Mouse (Mus musculus) erythroblast, embryonic 14.5 days (primary cell): ENCODE measurements around the gene Ovca2. TPM values are rescaled to one million over a fixed set of nuclear protein-coding genes. Genes with fewer than 3 reads are reported as not detected.
A peak's percentile ranks its signal among the peaks of the same experiment; 100 is the strongest.

ENCODE experiments used
- H3K27me3 ChIP-seq: 2 replicates; pipeline ENCODE4 v1.6.1; 2012; ENCODE audit warnings: inconsistent platforms; ENCODE audit not compliant: control insufficient read depth
- H3K36me3 ChIP-seq: 2 replicates; pipeline ENCODE4 v1.6.1; 2012; ENCODE audit warnings: mild to moderate bottlenecking, inconsistent platforms; ENCODE audit not compliant: control insufficient read depth
- H3K4me1 ChIP-seq: 2 replicates; pipeline ENCODE4 v1.6.1; 2012; ENCODE audit warnings: inconsistent platforms; ENCODE audit not compliant: control insufficient read depth
- H3K4me3 ChIP-seq: replicated peaks from 2 replicates; pipeline ENCODE3; 2012; ENCODE audit warnings: moderate library complexity, mild to moderate bottlenecking, inconsistent platforms
- H3K9me3 ChIP-seq: 2 replicates; pipeline ENCODE4 v1.6.1; 2012; ENCODE audit warnings: low read length, inconsistent platforms, mixed read lengths; ENCODE audit not compliant: control insufficient read depth
- GATA1 ChIP-seq: IDR thresholded peaks from 2 replicates; pipeline ENCODE4 v1.6.1; 2012; ENCODE audit warnings: low read length, inconsistent platforms, mixed read lengths
- TAL1 ChIP-seq: IDR thresholded peaks from 3 replicates; pipeline ENCODE4 v1.6.1; 2012; ENCODE audit warnings: low read length, inconsistent platforms, mixed read lengths
- polyA plus RNA-seq: library from polyadenylated mRNA; stranded (reverse); fragments of >175 nt; gene quantifications from 2 replicates; pipeline ENCODE4 v1.2.3, GENCODE M21; 2012

Gene Ovca2
- polyA plus RNA-seq, 1 experiment = 0.13 TPM

DNA sequence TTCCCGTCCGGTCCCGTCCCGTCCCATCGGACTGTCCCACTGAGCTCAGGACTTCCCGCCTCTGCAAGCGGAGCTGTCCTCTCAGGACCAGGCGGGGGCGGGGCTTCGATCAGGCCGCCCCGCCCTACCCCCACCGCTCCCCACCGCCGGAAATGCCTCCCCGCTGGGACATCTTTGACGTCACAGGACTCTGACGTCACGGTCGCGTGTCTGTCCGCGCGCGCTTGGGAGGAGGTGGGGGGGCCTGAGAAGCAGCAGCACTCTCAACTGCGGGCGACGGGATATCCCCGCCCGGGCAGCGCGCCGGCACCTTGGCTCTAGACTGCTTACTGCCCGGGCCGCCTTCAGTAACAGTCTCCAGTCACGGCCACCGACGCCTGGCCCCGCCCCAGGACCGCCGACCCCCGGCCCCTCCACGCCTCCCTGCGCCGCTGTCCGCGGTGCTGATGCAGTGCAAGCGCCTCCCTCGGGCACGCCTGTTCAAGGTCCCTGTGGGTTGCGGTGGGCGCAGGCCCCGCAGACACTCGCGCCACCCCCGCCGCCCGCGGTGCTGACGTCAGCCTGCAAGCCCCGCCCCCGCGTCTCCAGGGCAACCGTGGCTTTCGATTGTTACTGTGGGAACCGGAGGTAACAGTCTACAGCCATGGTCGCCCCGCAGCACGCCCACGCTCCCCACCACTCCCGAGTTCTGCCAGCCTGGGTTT lies 5.4 kb downstream of the Ovca2 start:
- TF ChIP-seq TAL1 = no peak
- TF ChIP-seq GATA1 = no peak
- Histone ChIP-seq H3K27me3 (peaks cover 77% of the 10 kb centered on the region), H3K9me3 (peaks cover 23% of the 10 kb centered on the region), H3K4me1 (peaks cover 51% of the 10 kb centered on the region), H3K36me3 (peaks cover 15% of the 10 kb centered on the region), H3K4me3 (peak overlapping the region; percentile 67)

DNA sequence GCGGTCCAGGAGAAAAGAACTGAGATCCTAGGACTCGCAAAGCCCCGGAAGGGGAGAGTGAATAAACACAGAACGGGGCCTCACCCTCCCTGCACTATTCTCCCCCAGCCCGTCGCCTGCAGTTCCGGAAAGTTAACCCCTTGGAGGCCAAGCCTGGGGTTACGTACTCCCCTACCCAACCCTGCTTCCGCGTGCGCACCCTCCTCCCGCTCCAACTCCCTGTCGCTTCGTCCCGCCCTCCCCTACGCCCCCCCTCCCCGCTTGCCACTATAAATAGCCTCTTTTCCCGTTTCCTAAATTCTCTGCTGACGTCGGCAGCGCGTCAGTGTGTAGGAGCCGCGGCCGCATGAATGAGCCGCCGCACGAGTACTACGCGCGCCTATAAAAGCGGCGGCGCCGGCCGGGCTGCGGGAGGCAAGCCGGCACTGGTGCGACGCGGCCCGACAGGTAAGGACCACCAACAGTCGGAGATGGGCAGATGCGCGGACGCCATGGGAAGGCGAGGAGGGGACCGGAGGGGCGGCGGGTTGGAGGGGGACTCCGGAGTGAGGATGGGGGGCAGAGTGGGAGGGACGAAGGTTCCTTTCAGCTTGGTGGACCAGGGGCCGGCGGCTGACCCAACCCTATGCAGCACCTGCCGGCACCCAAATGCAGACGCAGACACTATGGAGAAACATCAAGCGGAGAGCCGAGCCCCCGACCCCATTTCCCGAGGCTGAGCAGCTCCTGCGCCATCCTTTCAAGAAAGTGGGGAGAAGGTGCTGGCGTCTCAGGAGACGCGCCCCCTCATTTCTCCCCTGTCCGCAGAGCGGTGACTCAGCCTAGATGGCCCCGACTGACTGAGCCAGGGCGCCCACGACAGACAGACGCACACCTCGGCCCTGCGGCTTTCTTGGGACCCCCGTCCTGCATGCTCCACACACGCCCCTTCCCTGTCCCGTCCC lies 6.2 kb downstream of the Ovca2 start:
- Histone ChIP-seq H3K4me1 (peaks cover 49% of the 10 kb centered on the region), H3K9me3 (peaks cover 26% of the 10 kb centered on the region), H3K4me3 (peak overlapping the region; percentile 67), H3K36me3 (peaks cover 10% of the 10 kb centered on the region), H3K27me3 (peaks cover 86% of the 10 kb centered on the region)
- TF ChIP-seq GATA1 (no peak), TAL1 (no peak)

DNA sequence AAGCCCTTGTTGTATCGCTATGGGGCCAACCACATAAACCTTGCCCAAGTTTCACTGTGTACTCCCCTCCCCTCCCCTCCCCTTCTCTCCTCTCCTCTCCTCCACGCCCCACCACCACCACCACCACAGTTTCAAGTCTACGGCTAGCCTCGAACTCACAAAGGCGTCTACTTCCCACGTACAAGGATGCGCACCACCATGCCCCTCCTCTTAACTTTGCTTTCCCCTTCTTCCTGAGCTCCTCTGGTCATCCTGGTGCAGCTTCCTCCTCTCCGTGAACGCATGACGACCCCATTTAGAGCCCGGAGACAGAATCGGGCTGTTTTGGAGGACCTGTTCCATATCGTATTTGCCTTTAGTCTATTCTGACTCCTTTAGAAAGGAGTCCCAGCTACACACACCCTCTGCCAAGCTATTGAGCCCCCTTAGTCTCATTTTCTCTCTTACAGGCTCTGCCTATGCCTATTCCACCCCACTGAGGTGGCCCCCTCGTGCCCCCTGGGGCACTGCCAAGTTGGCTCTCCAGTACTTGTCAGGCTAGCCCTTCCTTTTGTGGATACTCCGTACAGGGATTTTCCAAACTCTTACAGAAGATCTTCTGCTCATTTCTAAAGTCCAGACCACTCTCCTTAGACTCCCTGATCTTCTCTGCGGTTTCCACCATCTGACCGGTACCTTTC lies 7.3 kb downstream of the Ovca2 start:
- Histone ChIP-seq H3K36me3 (peaks cover 1% of the 10 kb centered on the region; the same call in 1 of the 2 replicates), H3K4me1 (peaks cover 60% of the 10 kb centered on the region), H3K9me3 (peaks cover 35% of the 10 kb centered on the region), H3K27me3 (peaks cover 96% of the 10 kb centered on the region), H3K4me3 (no peak overlapping the region)
- TF ChIP-seq GATA1 = no peak
- no peak for TF ChIP-seq TAL1

DNA sequence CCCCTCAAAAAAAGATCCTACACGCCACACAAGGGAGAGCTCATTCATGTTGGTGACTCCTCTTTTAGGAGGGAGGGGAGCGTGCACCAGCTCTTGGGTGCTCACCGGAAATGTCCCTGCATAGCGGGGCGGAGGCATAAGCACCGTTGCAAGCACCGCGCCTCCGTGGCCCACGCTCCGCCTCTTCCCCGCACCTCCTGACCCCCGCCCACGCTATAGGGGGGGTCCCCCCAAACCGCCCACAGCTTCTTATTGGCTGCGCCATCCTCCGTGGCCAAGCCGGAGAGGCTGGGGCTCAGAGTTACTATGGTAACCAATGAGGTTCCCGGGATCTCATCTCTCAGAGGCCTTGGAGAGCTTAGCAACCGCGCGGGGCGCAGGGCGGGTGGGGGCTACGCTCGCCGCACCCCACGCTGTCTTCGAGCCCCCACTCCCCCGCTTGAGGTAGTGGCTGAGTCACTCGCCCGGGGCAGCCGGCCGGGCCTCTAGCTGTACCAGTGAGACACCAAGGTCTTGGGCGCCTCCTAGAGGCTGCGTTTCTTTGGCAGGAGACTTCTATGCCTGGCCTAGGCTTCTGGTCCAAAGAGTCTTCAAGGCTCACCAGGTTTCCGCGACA lies 8.4 kb downstream of the Ovca2 start:
- peaks cover 99% of the 10 kb centered on the region for H3K27me3 ChIP-seq
- no peaks in the 10 kb centered on the region for H3K36me3 ChIP-seq
- peaks cover 45% of the 10 kb centered on the region for H3K9me3 ChIP-seq
- peaks cover 70% of the 10 kb centered on the region for H3K4me1 ChIP-seq
- peak overlapping the region; percentile 30 for H3K4me3 ChIP-seq
- no peak for TF ChIP-seq TAL1
- no peak for TF ChIP-seq GATA1

DNA sequence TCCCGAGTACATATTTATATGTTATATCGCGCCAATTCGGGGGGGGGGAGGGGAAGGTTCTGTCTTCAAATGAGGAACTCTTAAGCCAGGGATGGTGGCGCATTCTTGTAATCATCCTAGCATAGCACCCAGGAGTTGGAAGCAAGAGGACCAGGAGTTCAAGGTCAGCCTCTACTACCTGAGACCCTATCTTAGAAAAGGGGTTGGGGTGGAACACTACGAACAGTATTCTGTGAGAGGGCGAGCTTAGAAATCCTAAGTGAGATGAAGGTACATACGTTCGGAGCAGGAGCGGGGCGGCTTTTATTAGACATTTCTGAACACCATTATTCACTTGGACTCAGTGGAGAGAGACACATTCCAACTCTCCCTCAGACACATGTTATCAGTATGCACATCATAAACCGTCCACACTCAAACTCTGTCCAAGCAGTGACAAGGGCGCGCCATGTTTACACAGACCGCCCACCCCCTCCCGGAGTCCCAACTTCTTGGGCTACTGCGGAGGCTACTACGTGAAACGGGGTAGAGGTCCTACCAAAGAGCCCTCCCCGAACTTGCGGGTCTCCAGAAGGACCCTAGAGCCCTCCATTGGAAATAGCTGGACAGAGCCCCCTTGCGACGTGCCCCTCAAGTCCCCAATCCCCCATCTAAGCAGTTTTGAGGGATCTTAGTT lies 9.1 kb downstream of the Ovca2 start, which contains the start of gene Hic1:
Gene Hic1 (minus strand): TSS at position 115 of the 676 bp plus-strand sequence.
- H3K4me3 ChIP-seq = peak within 1 kb of the TSS; percentile 48
- peaks cover 73% of the 10 kb centered on the region for H3K4me1 ChIP-seq
- H3K9me3 ChIP-seq = peaks cover 47% of the 10 kb centered on the region
- TF ChIP-seq TAL1 (no peak), GATA1 (no peak)
- no peaks in the 10 kb centered on the region; the same call in 1 of the 2 replicates for H3K36me3 ChIP-seq
- H3K27me3 ChIP-seq = peaks cover 99% of the 10 kb centered on the region

DNA sequence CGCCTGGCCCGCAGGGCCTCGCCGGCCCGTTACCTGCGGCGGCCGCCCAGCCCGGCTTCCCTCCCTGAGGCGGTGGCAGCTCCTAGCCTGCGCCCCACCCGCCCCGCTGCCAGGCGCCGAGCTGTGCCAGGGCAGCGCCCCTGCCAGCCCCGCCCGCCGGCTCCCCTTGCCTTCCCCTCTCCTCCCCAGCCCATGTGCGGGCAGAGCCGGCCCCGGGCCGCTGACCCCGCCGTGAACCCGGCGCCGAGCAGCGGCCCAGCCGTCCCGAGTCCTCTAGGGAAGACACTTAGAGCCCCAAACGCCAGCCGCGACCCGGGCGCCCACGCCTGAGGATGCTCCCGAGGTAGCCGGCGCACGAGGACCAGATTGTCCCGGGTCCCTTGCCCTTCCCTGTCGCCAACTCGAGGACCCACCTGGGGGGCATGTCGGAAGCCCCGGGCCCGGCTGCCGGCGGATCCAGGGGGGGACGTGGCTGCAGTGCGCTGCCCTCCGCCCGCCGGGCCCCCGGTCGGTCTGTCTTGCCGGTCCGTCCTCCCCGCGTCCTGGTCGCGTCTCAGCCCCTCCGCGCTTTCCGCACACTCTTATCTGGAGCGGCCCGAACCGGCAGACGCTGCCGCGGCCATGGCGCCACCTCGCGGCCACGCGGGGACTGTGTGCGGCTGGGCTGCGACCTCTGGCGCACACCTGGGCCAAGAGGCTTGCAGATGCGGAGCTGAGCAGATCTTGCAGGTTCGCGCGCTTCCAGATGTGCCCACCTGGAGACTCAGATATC lies 9.9 kb downstream of the Ovca2 start:
- Histone ChIP-seq H3K4me3 (peak overlapping the region; percentile 48), H3K27me3 (peaks cover 100% of the 10 kb centered on the region), H3K4me1 (peaks cover 71% of the 10 kb centered on the region), H3K9me3 (peaks cover 47% of the 10 kb centered on the region), H3K36me3 (no peaks in the 10 kb centered on the region; the same call in 1 of the 2 replicates)
- no peak for TF ChIP-seq TAL1
- TF ChIP-seq GATA1 = no peak

DNA sequence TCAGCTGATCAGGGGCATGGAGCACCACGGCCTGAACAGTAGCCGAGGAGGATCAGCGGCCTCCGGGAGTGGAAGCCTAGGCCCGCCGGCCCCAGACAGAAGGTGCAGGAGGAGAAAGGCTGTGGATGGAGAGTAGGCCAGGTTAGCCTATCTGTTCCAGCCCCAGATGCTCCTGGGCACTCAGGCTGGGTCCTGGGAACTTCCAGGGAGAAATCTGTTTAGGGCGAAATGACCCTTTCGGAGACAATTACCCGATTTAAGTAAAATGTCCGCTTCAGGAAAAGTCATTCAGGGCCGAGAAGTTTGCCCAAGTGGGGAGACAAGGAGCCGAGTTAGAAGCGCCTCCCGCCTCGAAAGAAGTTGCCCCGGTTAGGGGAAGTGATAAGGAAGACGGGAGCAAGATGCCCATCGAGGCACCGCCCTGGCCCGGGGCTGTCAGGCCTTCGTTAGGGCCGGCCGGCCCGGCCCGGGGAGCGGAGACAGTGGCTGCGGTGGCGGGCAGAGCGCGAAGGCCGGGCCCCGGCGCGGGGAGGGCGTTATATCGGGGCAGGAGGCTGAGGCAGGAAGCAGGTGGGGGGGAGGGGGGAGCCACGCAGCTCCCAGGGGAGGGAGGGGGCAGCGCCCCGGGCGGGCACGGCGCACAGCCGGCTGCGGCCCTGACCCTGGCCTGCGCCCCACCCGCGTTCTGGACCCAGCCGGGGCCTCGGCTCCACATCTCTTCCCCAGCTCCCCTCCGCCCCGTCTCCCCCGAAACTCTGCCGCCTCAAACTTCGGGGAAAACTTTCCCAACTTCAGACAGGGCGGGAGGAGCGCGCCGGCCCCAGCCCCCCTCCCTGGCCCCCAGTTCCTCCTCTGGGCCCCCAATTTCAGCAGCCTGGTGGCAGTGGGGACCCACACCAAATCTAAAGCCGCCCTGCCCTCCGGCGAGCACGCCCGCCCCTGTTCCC lies 10.7 kb downstream of the Ovca2 start:
- H3K4me3 ChIP-seq = peak overlapping the region; percentile 48
- H3K9me3 ChIP-seq = peaks cover 38% of the 10 kb centered on the region
- peaks cover 96% of the 10 kb centered on the region for H3K27me3 ChIP-seq

More for the DNA sequence above, 10.7 kb downstream of the Ovca2 start:
- no peak for TF ChIP-seq GATA1
- TF ChIP-seq TAL1 = no peak
- H3K36me3 ChIP-seq = peaks cover 6% of the 10 kb centered on the region
- peaks cover 62% of the 10 kb centered on the region for H3K4me1 ChIP-seq
